Mouse (Mus musculus) urinary bladder, postnatal 36 days (tissue): ENCODE data around the gene Kank1.

Experiments used
- DNase-seq, 2 experiments: peaks; one replicate each; pipeline ENCODE4 v3.0.0; 2022; ENCODE audit warnings: low spot score in 2 of 2, mixed read lengths in 1 of 2

The Kank1 gene

DNA sequence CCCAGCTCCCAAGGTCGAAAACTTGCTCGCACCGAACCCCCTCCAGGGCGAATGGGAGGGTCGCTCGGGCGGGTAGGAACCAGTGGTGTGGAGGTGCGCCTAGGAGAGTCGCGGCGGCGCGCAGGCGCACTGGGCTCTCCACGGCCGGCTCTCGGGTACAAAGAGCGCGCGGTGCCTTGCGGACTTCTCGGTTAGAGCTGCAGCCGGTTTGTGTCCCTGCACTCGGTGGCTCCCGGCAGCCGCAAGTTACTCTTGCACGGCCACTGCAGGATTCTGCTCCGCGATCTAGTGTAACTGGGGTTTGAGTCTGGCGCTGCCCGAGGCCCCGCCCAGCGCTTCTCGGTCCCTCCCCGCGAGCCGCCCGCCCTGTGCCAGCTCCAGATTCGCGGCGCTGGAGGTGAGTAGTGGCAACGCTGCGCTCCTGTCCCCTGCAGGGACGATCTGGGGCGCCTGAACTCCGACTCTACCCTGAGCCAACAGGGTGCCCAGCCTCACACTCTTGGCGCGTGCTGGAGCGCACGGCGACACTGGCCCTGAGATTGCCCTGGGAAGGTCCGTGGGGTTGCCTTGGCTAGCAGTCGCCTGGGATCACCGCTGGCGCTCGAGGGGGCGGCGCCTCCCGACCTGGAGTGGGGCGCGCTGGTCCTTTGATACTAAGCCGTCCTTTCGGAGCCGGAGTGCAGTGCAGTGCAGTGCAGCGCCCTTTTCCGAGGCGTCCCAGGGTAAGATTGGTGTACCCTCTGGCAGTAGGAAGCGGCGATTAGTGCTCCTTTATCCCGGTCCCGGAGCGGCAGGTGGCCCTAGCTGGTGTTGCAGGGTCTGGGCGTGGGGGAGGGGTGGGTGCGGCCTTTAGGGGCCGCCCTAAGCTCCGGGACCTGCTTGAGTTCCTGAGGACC lies at the start of gene Kank1:
Gene Kank1, plus strand, starts transcription at position 380 of the 896 bp plus-strand sequence.
- peak; percentile 49 to 67 for DNase-seq

DNA sequence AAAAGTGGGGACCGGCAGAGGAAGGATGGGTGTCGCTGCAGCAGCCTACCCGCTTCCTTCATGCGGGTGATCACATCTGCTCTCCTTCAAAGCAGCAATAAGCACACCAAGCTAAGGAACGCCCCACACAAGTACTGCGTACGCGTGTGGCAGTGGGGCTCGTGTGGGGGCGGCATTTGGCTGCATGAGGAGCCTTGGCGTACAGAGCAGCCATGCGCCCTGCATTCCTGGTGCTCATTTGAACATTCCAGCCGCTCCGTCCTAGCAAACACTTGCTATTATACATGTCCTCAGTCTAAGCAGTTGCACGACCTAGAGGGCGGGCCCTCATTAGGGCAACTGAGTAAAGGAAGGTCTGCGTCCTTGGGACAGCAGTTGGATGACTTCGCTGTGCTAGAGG lies 49.1 kb upstream of the Kank1 start:
- DNase-seq, result no peak

DNA sequence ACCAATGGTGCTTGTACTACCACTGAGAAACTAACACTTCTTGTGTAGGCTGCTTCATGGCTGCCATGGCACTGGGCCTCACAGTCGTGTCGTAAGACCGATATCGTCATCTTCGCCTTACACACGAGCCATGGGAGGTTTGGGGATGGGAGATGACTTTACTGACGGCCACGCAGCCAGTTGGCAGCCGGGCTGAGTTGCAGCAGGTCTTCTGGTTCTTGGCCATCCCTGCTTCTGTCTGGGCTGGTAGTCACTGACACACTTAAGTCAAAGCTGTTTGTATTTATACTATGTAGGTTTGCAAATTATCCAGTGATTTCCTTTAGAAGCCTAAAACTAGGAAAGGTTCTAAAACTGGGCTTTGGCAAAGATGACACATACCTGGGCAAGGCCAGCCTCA lies 43.0 kb upstream of the Kank1 start:
- no peak for DNase-seq

DNA sequence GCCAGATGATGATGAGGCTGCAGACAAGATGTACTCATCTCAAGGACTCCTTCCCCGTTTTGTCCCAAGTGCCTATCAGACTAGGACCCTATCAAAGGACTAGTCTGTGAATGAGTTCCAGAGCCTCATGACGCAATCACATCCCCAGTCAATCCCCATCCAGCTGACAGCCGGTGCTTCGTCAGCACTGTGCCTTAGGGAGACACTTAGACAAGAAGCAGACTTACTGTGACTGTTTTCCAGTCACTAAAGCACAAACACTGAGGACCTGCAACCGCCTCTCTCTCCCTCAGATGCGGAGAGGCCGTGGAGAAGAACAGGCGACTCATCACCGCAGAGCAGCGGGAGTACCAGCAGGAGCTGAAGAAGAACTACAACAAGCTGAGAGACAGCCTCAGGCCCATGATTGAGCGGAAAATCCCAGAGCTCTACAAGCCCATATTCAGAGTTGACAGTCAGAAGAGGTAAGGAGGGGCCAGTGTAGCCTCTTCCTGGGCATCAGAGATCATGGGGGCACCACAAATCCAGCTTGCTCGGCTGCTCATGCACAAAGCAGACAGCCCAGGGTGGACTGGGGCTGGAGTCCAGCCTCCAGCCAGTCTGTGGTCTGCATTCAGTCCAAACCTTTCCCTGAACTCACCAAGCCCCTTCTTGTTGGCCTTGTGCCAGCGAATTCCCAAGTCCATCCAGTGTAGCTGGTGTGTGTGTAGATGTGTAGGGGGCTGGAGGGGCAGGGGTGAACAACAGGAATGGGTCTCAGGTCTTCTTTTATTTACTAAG lies 36.5 kb upstream of the Kank1 start:
- DNase-seq, result no peak

DNA sequence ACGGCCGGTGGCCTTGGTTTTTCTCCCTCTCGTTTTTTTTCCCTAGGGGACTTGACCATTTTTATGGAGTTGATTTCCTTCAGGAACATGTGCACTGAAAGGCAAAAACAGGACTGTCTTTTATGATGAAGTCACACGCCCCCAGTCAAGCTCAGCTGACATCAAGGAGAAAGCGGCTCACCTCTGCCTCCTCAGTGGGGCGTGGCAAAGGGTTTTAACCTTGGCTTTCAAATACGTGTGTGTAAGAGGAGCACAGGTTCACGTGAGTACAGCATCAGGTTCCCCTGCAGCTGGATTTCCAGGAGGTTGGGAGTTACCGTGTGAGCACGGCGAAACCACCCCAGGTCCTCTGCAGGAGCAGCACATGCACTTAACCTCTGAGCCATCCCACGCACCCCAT lies 33.7 kb upstream of the Kank1 start:
- DNase-seq, result no peak

DNA sequence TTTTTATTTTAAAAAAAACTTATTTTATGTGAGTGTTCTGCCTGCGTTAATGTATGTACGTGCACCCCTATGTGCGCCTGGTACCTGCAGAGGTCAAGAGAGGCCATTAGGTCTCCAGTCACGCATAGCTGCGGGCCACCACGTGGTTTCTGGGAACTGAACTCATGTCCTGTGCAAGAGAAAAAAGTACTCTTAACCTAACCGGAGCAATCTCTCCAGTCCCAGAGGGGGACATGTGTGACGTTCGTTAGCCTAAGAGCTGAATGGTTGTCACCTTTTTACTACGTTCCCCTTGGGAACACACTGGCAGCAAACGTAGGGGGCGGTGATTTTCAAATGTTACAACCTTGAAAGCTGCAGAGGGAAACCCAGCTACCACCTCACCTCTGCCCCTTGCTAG lies 29.8 kb upstream of the Kank1 start:
- no peak for DNase-seq

DNA sequence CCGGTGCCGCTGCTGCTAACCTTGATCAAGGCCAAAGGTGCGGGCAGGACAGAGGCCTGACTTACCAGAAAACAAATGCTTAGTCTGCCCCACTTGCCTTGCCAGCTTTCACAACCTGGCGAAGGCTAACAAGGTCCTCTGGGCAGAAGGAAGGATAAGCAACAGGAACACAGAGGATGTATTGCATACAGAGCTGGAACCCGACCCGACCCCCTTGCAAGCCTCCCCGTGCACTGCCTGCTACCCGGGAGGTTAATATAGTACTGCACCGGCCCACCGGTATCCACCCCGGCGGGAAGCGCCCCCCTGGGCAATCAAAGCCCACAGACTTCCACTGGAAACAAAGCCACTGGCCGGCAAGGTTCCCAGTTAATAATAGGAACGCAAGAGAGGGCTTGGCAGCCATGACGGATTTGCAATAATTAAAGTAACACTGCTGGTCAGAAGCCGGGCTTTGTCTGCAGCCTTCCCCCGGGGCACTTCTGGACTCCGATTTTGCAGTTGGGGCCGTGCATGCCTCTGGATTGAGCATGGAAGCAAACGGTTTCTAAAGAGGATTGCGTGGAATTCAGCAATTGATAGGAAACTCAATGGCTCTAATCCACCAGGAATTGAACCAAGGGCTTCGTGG lies 28.9 kb upstream of the Kank1 start:
- DNase-seq, result no peak

DNA sequence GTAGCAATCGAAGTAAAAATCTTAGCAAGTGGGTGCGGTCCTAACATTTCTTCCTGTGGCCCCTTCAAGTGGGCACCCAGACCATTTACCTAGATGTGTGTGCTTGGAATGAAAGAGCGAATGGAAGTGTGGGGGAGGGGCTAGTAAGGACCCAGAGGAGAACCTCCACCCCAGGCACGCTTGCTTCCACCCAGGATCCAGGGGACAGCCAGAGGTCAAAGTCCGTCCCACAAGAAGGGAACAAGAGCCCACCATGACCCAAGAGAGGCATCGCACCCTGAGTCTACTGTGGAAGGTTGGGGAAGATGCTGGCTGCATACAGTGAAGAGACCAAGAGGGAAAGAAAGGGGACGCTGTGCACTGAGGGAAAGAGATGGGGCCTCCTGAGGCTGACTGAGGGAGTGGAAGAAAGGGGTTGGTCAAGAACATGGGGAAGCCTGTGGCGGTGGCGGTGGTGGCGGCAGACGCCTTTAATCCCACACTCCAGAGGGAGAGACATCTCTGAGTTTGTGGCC lies 28.1 kb upstream of the Kank1 start:
- no peak for DNase-seq

DNA sequence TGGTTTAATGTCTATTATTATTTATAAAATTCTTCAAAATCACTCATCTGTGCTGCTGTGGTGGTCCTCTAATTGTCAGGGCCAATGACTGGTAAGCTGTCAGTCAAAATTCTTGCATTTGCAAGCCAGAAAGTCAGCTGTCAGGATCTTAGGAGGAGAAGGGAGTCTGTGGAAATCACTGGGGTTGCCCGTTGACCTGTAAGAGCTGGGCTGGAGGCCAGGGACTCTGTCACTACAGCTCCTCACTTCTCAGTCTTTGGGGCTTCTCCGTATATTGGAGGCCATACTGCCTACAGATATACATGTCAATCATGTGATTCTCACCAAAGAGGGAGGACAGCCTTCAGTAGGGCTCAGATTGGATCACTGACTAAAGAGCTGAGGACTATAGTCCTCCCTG lies 16.2 kb upstream of the Kank1 start:
- DNase-seq, result peak in 1 of 2 experiments; percentile 23

DNA sequence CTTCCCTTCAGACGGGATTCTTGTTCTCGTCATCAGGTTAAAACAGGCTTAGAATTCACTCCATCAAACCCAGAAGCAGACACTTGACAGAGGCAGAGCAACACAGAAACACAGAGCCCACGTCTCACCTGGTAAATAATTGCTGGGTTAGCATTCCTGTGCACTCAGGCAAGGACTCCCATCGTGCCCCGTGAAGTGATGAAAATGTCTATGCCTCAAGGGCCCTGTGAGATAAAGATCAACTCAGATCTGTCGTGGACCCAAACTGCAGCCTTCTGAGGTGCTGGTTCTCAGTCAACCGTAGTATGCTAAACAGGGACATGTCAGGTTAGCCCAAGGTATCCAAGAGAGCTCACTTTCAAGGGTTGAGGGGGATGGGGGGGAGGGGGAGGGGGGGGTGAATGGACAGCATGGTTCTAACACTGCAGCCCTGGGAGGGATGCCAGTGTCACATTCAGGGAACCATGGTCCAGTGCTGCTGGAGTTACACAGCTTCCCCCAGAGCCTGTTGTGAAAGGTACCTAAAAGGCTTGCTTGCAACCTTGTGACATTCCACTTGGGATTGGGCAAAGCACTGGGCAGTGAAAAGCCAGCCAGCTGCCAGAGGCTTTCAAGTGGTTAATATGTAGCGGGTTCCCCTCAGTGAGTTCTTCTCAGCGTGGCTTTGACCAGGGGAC lies 14.7 kb upstream of the Kank1 start:
- DNase-seq, result peak in 1 of 2 experiments; percentile 17

DNA sequence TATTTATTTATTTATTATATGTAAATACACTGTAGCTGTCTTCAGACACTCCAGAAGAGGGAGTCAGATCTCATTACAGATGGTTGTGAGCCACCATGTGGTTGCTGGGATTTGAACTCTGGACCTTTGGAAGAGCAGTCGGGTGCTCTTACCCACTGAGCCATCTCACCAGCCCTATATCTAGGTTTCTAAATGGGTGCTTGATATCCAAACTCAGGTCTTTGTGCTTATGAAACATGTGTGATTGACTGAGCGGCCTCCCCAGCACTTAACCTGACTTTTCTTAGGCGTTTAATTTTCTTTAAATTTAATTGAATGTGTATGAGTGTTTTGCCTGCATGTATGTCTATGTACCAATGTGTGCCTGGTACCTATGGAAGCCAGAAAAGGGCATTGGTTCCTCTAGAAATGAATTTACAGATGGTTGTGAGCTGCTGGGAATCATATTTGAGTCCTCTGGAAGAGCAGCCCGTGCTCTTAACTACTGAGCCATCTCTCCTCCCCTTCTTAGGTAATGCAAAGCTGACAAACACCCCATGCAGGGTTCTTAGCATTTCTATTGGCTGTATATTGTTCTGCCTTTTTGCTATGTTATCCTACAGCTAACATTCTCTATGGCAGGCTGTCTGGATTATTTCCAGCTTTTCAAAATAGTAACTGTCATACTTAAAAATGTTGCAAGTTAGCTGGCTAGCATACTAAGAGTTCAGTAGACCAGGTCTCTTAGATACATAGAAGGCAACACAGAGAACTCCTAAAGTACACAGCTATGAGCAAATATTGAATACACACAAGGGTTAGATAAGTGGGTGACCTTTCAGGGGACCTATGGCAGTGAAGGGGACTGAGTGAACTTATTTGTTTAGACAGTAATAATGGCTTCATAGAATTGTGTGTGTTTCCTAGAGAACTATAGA lies 6.5 kb upstream of the Kank1 start:
- DNase-seq, result no peak

DNA sequence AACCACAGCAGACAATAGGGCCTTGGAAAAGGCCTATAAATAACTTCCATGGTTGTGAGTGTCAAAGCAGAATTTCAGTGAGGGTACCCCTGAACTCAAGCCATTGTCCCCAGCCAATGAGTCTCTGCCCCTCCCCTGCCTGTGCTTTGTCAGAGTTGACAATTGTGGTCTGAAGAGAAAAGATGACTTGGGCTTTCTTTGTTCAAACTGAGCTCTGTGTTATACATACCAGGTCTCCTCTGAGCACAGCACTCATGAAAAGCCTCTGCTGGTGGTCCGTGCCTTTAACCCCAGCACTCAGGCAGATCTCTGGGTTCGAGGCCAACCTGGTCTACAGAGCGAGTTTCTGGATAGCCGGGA lies 5.8 kb upstream of the Kank1 start:
- no peak for DNase-seq

DNA sequence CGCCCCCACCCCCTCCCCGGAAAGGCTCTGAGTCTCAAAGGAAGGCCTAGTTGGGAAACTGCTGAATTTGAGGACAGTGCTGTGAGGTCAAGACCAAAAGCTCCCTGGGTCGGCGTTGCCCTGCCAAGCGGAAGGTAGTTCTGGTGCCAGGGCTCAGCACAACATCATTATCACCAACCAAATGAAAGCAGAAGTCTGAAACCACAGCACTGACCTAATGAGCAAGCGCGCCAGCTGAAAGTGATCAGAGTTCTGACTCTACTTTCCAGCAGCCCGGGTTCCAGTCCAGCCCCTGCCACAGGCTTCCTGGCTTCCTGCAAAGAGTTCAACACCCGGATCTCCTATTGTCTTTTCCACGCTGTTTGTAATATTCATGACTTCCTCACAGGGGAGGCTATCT lies 4.7 kb upstream of the Kank1 start:
- DNase-seq, result no peak

DNA sequence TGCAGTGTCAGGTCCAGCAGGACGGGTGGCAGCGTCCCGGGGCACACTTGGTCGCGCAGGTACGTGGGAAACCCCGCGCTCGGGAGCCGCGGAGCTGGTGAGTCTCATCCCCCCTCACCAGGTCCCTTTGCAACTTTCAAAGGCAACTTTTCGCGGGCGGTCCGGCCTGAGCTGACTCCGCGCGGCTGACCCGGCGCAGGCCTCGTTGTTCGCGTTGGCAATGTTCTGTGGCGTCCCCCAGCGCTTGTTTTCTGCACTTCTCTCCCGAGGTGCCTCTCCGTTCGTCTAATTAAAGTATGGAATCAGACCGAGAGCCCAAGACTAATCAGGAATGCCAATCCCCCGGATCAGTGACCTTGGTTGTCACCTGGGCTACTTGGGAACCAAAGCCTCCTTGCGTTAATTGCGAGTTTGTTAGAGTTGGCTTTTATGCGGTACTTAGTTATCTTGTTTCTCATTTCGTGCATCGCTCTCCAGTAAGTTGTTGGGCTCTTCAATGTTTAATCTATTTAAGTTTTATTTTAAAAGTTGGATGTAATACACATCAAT lies 791 bp downstream of the Kank1 start:
- peak; percentile 6 to 46 for DNase-seq

DNA sequence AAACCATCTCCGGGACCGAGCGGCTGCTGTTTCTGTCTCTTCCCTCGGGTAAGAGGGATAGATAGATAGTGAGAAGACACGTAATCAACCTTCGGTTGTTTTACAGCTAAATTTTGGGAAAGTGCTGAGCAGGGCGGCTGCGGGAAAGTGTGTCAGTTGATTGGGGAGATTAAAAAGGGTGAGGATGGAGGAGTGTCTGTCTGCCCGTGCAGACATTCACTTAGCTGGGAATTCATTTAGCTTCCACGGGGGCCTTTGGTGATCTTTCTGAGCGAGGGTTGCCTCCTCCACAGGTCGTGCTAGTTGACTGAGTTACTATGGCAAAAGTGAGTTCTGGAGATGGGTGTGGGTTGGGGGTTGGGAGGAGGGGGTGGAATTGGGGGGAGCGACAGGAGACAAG lies 1.3 kb downstream of the Kank1 start:
- DNase-seq, result no peak

DNA sequence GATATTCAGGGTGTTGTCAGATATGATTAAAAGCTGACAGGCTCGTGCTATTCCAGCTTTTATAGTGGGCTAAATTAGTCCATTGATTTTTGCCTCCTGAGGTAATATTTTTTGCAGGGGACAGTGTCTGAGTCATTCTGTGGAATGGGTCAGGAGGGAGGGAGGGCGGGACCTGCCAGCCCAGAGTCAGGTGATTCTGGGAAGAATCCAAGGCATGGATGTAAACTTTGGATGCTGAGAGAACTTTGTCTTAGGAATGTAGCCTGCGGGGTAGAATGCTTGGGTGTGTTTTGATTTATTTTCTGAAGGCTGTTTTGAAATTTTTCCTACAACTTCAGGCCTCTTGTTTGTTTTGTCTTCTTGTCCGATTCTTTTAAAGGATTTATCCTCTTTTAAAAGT lies 6.8 kb downstream of the Kank1 start:
- no peak for DNase-seq

DNA sequence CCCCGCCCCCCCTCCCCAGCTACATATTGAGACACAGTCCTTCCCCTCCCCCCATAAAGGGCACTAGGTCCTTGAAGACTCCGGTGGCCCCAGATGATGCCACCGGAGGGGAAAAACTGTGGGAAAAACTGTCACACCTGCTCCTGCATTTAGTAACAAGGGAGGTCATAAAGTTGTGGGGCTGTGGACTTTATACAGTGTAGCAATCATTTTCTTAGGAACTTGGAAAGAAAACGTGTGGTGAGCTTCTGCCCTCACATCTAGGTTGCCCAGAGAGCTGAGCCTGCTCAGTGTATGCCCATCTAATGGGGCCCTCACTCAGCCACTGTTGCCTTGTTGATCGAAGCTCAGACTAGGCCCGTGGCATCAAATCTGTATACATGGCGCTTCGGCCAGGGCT lies 9.3 kb downstream of the Kank1 start:
- DNase-seq, result no peak

DNA sequence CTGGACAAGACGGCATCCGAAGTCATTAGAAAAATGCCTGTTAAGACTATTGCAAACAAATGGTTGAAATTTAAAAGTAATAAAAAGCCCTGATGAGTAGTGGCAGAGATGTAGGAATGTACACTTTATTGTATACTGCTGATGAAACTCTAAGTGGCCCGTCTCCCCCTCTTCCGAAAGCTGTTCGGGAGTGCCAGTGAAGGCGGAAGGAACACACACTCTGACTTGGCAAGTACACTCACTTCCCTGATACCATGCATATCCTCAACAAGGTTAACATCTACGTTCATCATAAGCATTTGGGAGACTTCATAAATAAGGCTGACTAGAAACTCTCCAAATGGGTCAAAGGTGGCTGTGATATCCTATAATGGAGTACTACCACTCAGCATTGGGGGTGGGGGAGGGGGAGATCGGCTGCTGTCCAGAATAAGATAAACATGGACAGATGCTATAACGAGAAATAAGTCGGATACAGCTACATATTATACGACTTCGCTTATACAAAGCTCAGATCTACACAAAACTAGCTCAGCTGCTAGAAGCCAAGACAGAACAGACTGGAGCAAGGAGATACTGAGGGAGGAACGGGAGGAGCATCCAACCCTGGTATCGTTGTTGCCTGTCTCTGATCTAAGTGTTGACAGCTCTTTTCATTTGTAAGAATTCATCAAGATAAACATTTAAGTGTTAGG lies 11.2 kb downstream of the Kank1 start:
- DNase-seq, result no peak

DNA sequence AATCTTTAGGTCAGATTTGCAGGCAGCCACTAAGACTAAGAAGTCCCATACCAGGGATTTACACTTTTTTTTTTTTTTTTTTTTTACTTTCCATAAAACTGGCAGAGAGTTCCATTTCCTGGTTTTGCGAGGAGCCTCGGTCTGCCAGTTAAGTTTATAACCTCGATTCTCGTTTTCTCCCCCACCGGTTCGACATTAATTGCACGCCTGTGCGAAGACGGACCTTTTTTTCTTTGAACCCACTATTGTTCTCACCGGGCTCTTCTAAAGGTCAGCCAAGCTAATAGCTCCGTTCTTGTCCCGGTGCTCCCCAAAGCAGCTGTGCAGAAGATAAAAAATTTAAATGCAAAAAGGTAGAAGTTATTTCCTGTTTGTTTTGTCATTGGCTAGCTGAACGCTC lies 12.5 kb downstream of the Kank1 start:
- DNase-seq, result no peak

DNA sequence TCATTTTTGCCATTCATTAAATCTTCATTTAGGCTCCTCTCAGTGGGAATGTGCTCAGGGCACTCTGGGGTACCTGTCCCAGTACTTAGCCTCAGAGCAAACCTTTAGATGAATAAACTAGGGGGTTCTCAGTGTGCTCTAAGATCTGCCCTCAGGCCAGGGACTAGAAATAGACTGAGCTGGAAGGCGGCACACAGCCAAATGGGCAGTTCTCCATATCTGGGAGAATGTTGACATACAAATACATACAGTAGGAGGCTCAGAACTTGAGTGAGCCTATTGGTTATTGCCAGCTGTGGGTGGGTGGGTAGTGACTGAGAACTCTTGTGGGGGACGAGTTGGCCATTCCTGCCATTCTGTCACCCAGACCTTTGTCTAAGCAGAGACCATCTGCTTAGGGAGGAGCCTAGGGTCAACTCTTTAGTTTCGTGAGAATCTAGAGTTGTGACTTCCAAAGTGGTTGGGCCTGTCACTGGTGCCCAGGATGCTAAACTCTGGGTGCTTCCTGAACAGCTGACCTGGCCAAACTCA lies 14.9 kb downstream of the Kank1 start:
- DNase-seq, result no peak
